Mouse (Mus musculus) splenic B cell, adult 2 months (primary cell): ENCODE measurements at regions not wholly inside any gene's neighbourhood (a gene's known extent, or its start where the extent isn't known, plus 50 kb on each side); places are given as distances from the start of the nearest gene placed in this dataset.

Source experiments
- DNase-seq: peaks from one replicate; pipeline ENCODE4 v3.0.0-alpha.2; 2011; ENCODE audit warnings: low read depth, low spot score
- H3K27me3 ChIP-seq: 2 replicates; pipeline ENCODE4 v1.6.1; 2012; ENCODE audit warnings: mild to moderate bottlenecking, low read length, moderate library complexity, mixed read lengths; ENCODE audit not compliant: control insufficient read depth, poor library complexity, insufficient read depth, severe bottlenecking
- H3K36me3 ChIP-seq: 2 replicates; pipeline ENCODE4 v1.6.1; 2012; ENCODE audit warnings: mild to moderate bottlenecking, low read length, moderate library complexity, mixed read lengths; ENCODE audit not compliant: control insufficient read depth, poor library complexity, insufficient read depth, severe bottlenecking

GRCm38 (mm10) chr5:115790436-115790835 lies 54.6 kb upstream of the Cit start:
- peak; percentile 72 for DNase-seq
- Histone ChIP-seq H3K36me3 (no peaks in the 10 kb centered on the region), H3K27me3 (no peaks in the 10 kb centered on the region)
